Mouse (Mus musculus): ENCODE measurements around the gene Hsbp1. TPM values are rescaled to one million over a fixed set of nuclear protein-coding genes. Genes with fewer than 3 reads are reported as not detected.
A peak's percentile ranks its signal among the peaks of the same experiment; 100 is the strongest.

Hsbp1 gene
- polyA plus RNA-seq, 1 experiment: 203 TPM

GRCm38 (mm10) chr8:119339546-119339945 lies 4.7 kb upstream of the Hsbp1 start:
- H3K4me1 ChIP-seq (ENCODE audit: control insufficient read depth, insufficient read depth, low read length): no peaks in the 10 kb centered on the region
- no peaks in the 10 kb centered on the region for H3K36me3 ChIP-seq (ENCODE audit: control insufficient read depth, insufficient read depth, low read length)
- H3K4me3 ChIP-seq (ENCODE audit: insufficient read depth, low read depth, low read length): no peak overlapping the region
- no peak overlapping the region for H3K27ac ChIP-seq (ENCODE audit: insufficient read depth, low read depth, low read length)
- DNase-seq: peak; percentile 41
- no peaks in the 10 kb centered on the region for H3K27me3 ChIP-seq (replicated peaks; ENCODE audit: control insufficient read depth, insufficient read depth, low read length)
- TF ChIP-seq CTCF (conservative IDR thresholded peaks at IDR 0.05; ENCODE audit: insufficient read depth, insufficient read length, low read depth, low read length) (no peak), POLR2A (IDR thresholded peaks at IDR 0.05; ENCODE audit: low read depth, low read length) (no peak)
- 67% methylated on average over 4 of the region's 4 CpGs for WGBS

- H3K27me3 ChIP-seq (replicated peaks; ENCODE audit: control insufficient read depth, insufficient read depth, low read length): no peaks in the 10 kb centered on the region
- no peak overlapping the region for H3K27ac ChIP-seq (ENCODE audit: insufficient read depth, low read depth, low read length)
- no peaks in the 10 kb centered on the region for H3K4me1 ChIP-seq (ENCODE audit: control insufficient read depth, insufficient read depth, low read length)
- DNase-seq: no peak
- TF ChIP-seq POLR2A (IDR thresholded peaks at IDR 0.05; ENCODE audit: low read depth, low read length): no peak
- TF ChIP-seq CTCF (conservative IDR thresholded peaks at IDR 0.05; ENCODE audit: insufficient read depth, insufficient read length, low read depth, low read length): no peak
- H3K36me3 ChIP-seq (ENCODE audit: control insufficient read depth, insufficient read depth, low read length): no peaks in the 10 kb centered on the region
- H3K4me3 ChIP-seq (ENCODE audit: insufficient read depth, low read depth, low read length): no peak overlapping the region
- WGBS: 90% methylated on average over 3 of the region's 3 CpGs
These were observed 682 bp upstream of the Hsbp1 start for GRCm38 (mm10) chr8:119343606-119344005.

GRCm38 (mm10) chr8:119345029-119345682 lies 868 bp downstream of the Hsbp1 start:
- no peak overlapping the region for H3K27ac ChIP-seq (ENCODE audit: insufficient read depth, low read depth, low read length)

GRCm38 (mm10) chr8:119345683-119346075 lies 1.4 kb downstream of the Hsbp1 start:
- Histone ChIP-seq H3K27me3 (replicated peaks; ENCODE audit: control insufficient read depth, insufficient read depth, low read length) (no peaks in the 10 kb centered on the region), H3K4me3 (ENCODE audit: insufficient read depth, low read depth, low read length) (no peak overlapping the region), H3K27ac (ENCODE audit: insufficient read depth, low read depth, low read length) (no peak overlapping the region), H3K36me3 (ENCODE audit: control insufficient read depth, insufficient read depth, low read length) (no peaks in the 10 kb centered on the region), H3K4me1 (ENCODE audit: control insufficient read depth, insufficient read depth, low read length) (no peaks in the 10 kb centered on the region)
- 84% methylated on average over 15 of the region's 15 CpGs for WGBS
- TF ChIP-seq POLR2A (IDR thresholded peaks at IDR 0.05; ENCODE audit: low read depth, low read length) (no peak), CTCF (conservative IDR thresholded peaks at IDR 0.05; ENCODE audit: insufficient read depth, insufficient read length, low read depth, low read length) (no peak)
- DNase-seq: no peak

More at GRCm38 (mm10) chr8:119345029-119345682, 868 bp downstream of the Hsbp1 start:
- no peak for TF ChIP-seq CTCF (conservative IDR thresholded peaks at IDR 0.05; ENCODE audit: insufficient read depth, insufficient read length, low read depth, low read length)
- no peak for TF ChIP-seq POLR2A (IDR thresholded peaks at IDR 0.05; ENCODE audit: low read depth, low read length)
- WGBS: 41% methylated on average over 22 of the region's 22 CpGs
- Histone ChIP-seq H3K4me3 (ENCODE audit: insufficient read depth, low read depth, low read length) (peak overlapping the region; percentile 87), H3K4me1 (ENCODE audit: control insufficient read depth, insufficient read depth, low read length) (no peaks in the 10 kb centered on the region), H3K36me3 (ENCODE audit: control insufficient read depth, insufficient read depth, low read length) (no peaks in the 10 kb centered on the region), H3K27me3 (replicated peaks; ENCODE audit: control insufficient read depth, insufficient read depth, low read length) (no peaks in the 10 kb centered on the region)
- no peak for DNase-seq

- H3K27me3 ChIP-seq (replicated peaks; ENCODE audit: control insufficient read depth, insufficient read depth, low read length): no peaks in the 10 kb centered on the region
- DNase-seq: no peak
- H3K27ac ChIP-seq (ENCODE audit: insufficient read depth, low read depth, low read length): no peak overlapping the region
- H3K36me3 ChIP-seq (ENCODE audit: control insufficient read depth, insufficient read depth, low read length): no peaks in the 10 kb centered on the region
- TF ChIP-seq POLR2A (IDR thresholded peaks at IDR 0.05; ENCODE audit: low read depth, low read length): no peak
- no peak for TF ChIP-seq CTCF (conservative IDR thresholded peaks at IDR 0.05; ENCODE audit: insufficient read depth, insufficient read length, low read depth, low read length)
- H3K4me1 ChIP-seq (ENCODE audit: control insufficient read depth, insufficient read depth, low read length): no peaks in the 10 kb centered on the region
- 93% methylated on average over 19 of the region's 19 CpGs for WGBS
- H3K4me3 ChIP-seq (ENCODE audit: insufficient read depth, low read depth, low read length): no peak overlapping the region
These were observed 7.4 kb downstream of the Hsbp1 start for GRCm38 (mm10) chr8:119351647-119352046.

- no peak for DNase-seq
- no peak overlapping the region for H3K4me3 ChIP-seq (ENCODE audit: insufficient read depth, low read depth, low read length)
- no peaks in the 10 kb centered on the region for H3K27me3 ChIP-seq (replicated peaks; ENCODE audit: control insufficient read depth, insufficient read depth, low read length)
- H3K36me3 ChIP-seq (ENCODE audit: control insufficient read depth, insufficient read depth, low read length): no peaks in the 10 kb centered on the region
- H3K4me1 ChIP-seq (ENCODE audit: control insufficient read depth, insufficient read depth, low read length): no peaks in the 10 kb centered on the region
- H3K27ac ChIP-seq (ENCODE audit: insufficient read depth, low read depth, low read length): no peak overlapping the region
- TF ChIP-seq POLR2A (IDR thresholded peaks at IDR 0.05; ENCODE audit: low read depth, low read length) (no peak), CTCF (conservative IDR thresholded peaks at IDR 0.05; ENCODE audit: insufficient read depth, insufficient read length, low read depth, low read length) (no peak)
- 75% methylated on average over 10 of the region's 10 CpGs for WGBS
These were observed 8.8 kb downstream of the Hsbp1 start for GRCm38 (mm10) chr8:119352977-119353658.

GRCm38 (mm10) chr8:119353659-119354023 lies 9.4 kb downstream of the Hsbp1 start:
- DNase-seq: no peak
- Histone ChIP-seq H3K4me3 (ENCODE audit: insufficient read depth, low read depth, low read length) (no peak overlapping the region), H3K4me1 (ENCODE audit: control insufficient read depth, insufficient read depth, low read length) (no peaks in the 10 kb centered on the region), H3K36me3 (ENCODE audit: control insufficient read depth, insufficient read depth, low read length) (no peaks in the 10 kb centered on the region), H3K27ac (ENCODE audit: insufficient read depth, low read depth, low read length) (no peak overlapping the region), H3K27me3 (replicated peaks; ENCODE audit: control insufficient read depth, insufficient read depth, low read length) (no peaks in the 10 kb centered on the region)
- 84% methylated on average over 6 of the region's 6 CpGs for WGBS
- TF ChIP-seq POLR2A (IDR thresholded peaks at IDR 0.05; ENCODE audit: low read depth, low read length): no peak
- TF ChIP-seq CTCF (conservative IDR thresholded peaks at IDR 0.05; ENCODE audit: insufficient read depth, insufficient read length, low read depth, low read length): no peak

All from kidney, adult 2 months (tissue).